Mouse (Mus musculus): ENCODE measurements around the gene Hibadh. TPM values are rescaled to one million over a fixed set of nuclear protein-coding genes. Genes with fewer than 3 reads are reported as not detected.
"Not testable (repeated sequence)": the region's sequence is repeated elsewhere in the genome, so short reads cannot be mapped to it uniquely, and the experiment has no call there.

Gene Hibadh
- polyA plus RNA-seq (2015; fragmentation: Nextera tagmentation; extraction: Ambion mirVana), result 148 and 161 TPM in 2 replicates

GRCm38 (mm10) chr6:52640224-52640712 lies at the start of gene Hibadh:
Gene Hibadh (minus strand): TSS chr6:52640389.
- H3K27me3 ChIP-seq, result no peaks in the 10 kb centered on the region
- H3K27ac ChIP-seq, result peak within 1 kb of the TSS; percentile 86
- peak within 1 kb of the TSS; percentile 81 for H3K4me2 ChIP-seq
- H3K9me3 ChIP-seq (replicated peaks), result no peaks in the 10 kb centered on the region
- WGBS, result under 1% methylated on average over 34 of the region's 34 CpGs
- H3K4me1 ChIP-seq (replicated peaks), result peaks cover 9% of the 10 kb centered on the region; the same call in 1 of the 2 replicates
- peak; percentile 100 for ATAC-seq (replicated peaks; ENCODE audit: insufficient number of reproducible peaks, insufficient read depth, low FRiP score, low read depth)
- peak within 1 kb of the TSS; percentile 89 for H3K4me3 ChIP-seq
- H3K9ac ChIP-seq, result peak within 1 kb of the TSS; percentile 84
- no peaks in the 10 kb centered on the region for H3K36me3 ChIP-seq

GRCm38 (mm10) chr6:52686901-52687500 lies 46.8 kb upstream of the Hibadh start:
- no peak overlapping the region for H3K4me3 ChIP-seq
- H3K36me3 ChIP-seq, result no peaks in the 10 kb centered on the region
- no peaks in the 10 kb centered on the region for H3K9me3 ChIP-seq (replicated peaks)
- WGBS, result 84% methylated on average over 5 of the region's 5 CpGs
- H3K4me2 ChIP-seq, result no peak overlapping the region
- H3K27me3 ChIP-seq, result no peaks in the 10 kb centered on the region
- H3K9ac ChIP-seq, result no peak overlapping the region
- H3K27ac ChIP-seq, result no peak overlapping the region
- H3K4me1 ChIP-seq (replicated peaks), result no peaks in the 10 kb centered on the region
- no peak for ATAC-seq (replicated peaks; ENCODE audit: insufficient number of reproducible peaks, insufficient read depth, low FRiP score, low read depth)

GRCm38 (mm10) chr6:52682607-52683006 lies 42.4 kb upstream of the Hibadh start:
- WGBS, result 82% methylated on average over 3 of the region's 3 CpGs
- Histone ChIP-seq H3K4me3 (no peak overlapping the region), H3K27ac (no peak overlapping the region), H3K27me3 (no peaks in the 10 kb centered on the region), H3K9ac (no peak overlapping the region), H3K9me3 (replicated peaks) (no peaks in the 10 kb centered on the region), H3K36me3 (no peaks in the 10 kb centered on the region), H3K4me1 (replicated peaks) (no peaks in the 10 kb centered on the region), H3K4me2 (no peak overlapping the region)
- no peak for ATAC-seq (replicated peaks; ENCODE audit: insufficient number of reproducible peaks, insufficient read depth, low FRiP score, low read depth)

- no peak overlapping the region for H3K9ac ChIP-seq
- 71% methylated on average over 6 of the region's 6 CpGs for WGBS
These were observed 41.8 kb upstream of the Hibadh start for GRCm38 (mm10) chr6:52681847-52682485.

GRCm38 (mm10) chr6:52680458-52681032 lies 40.4 kb upstream of the Hibadh start:
- WGBS, result 51% methylated on average over 8 of the region's 8 CpGs
- no peak overlapping the region for H3K9ac ChIP-seq

More at GRCm38 (mm10) chr6:52681847-52682485, 41.8 kb upstream of the Hibadh start:
- no peaks in the 10 kb centered on the region for H3K27me3 ChIP-seq
- H3K36me3 ChIP-seq, result no peaks in the 10 kb centered on the region
- H3K27ac ChIP-seq, result no peak overlapping the region
- H3K4me1 ChIP-seq (replicated peaks), result no peaks in the 10 kb centered on the region
- ATAC-seq (replicated peaks; ENCODE audit: insufficient number of reproducible peaks, insufficient read depth, low FRiP score, low read depth), result no peak
- no peak overlapping the region for H3K4me2 ChIP-seq
- H3K9me3 ChIP-seq (replicated peaks), result no peaks in the 10 kb centered on the region
- no peak overlapping the region for H3K4me3 ChIP-seq

GRCm38 (mm10) chr6:52679565-52679964 lies 39.4 kb upstream of the Hibadh start:
- no peak overlapping the region for H3K27ac ChIP-seq
- H3K9ac ChIP-seq, result no peak overlapping the region
- H3K4me2 ChIP-seq, result no peak overlapping the region
- no peaks in the 10 kb centered on the region for H3K4me1 ChIP-seq (replicated peaks)
- no peaks in the 10 kb centered on the region for H3K9me3 ChIP-seq (replicated peaks)
- no peaks in the 10 kb centered on the region for H3K36me3 ChIP-seq
- no peak for ATAC-seq (replicated peaks; ENCODE audit: insufficient number of reproducible peaks, insufficient read depth, low FRiP score, low read depth)
- no peak overlapping the region for H3K4me3 ChIP-seq
- no peaks in the 10 kb centered on the region for H3K27me3 ChIP-seq
- WGBS, result 75% methylated on average over 9 of the region's 9 CpGs

More at GRCm38 (mm10) chr6:52680458-52681032, 40.4 kb upstream of the Hibadh start:
- H3K4me3 ChIP-seq, result no peak overlapping the region
- no peak overlapping the region for H3K27ac ChIP-seq
- H3K36me3 ChIP-seq, result no peaks in the 10 kb centered on the region
- no peaks in the 10 kb centered on the region for H3K4me1 ChIP-seq (replicated peaks)
- H3K27me3 ChIP-seq, result no peaks in the 10 kb centered on the region
- ATAC-seq (replicated peaks; ENCODE audit: insufficient number of reproducible peaks, insufficient read depth, low FRiP score, low read depth), result no peak
- H3K4me2 ChIP-seq, result no peak overlapping the region
- no peaks in the 10 kb centered on the region for H3K9me3 ChIP-seq (replicated peaks)

GRCm38 (mm10) chr6:52677534-52677933 lies 37.3 kb upstream of the Hibadh start:
- not testable (repeated sequence) for H3K4me1 ChIP-seq (replicated peaks); H3K4me3 ChIP-seq; H3K9ac ChIP-seq; ATAC-seq (replicated peaks; ENCODE audit: insufficient number of reproducible peaks, insufficient read depth, low FRiP score, low read depth); H3K27me3 ChIP-seq; H3K27ac ChIP-seq; H3K9me3 ChIP-seq (replicated peaks); H3K4me2 ChIP-seq; H3K36me3 ChIP-seq
- WGBS, result 68% methylated on average over 4 of the region's 4 CpGs

- 66% methylated on average over 4 of the region's 4 CpGs for WGBS
- no peak overlapping the region for H3K9ac ChIP-seq
- no peaks in the 10 kb centered on the region for H3K9me3 ChIP-seq (replicated peaks)
- 0 out of 2 replicates have a peak overlapping the region, but pooled peaks have one; percentile 6 for H3K27ac ChIP-seq
- no peaks in the 10 kb centered on the region for H3K4me1 ChIP-seq (replicated peaks)
- no peak overlapping the region for H3K4me2 ChIP-seq
- no peak overlapping the region for H3K4me3 ChIP-seq
- H3K36me3 ChIP-seq, result no peaks in the 10 kb centered on the region
- no peaks in the 10 kb centered on the region for H3K27me3 ChIP-seq
- no peak for ATAC-seq (replicated peaks; ENCODE audit: insufficient number of reproducible peaks, insufficient read depth, low FRiP score, low read depth)
These were observed 35.2 kb upstream of the Hibadh start for GRCm38 (mm10) chr6:52675222-52675921.

- H3K27me3 ChIP-seq, result no peaks in the 10 kb centered on the region
- no peaks in the 10 kb centered on the region for H3K36me3 ChIP-seq
- 63% methylated on average over 12 of the region's 12 CpGs for WGBS
- no peaks in the 10 kb centered on the region for H3K4me1 ChIP-seq (replicated peaks)
- H3K9me3 ChIP-seq (replicated peaks), result no peaks in the 10 kb centered on the region
- no peak overlapping the region for H3K4me2 ChIP-seq
- H3K27ac ChIP-seq, result no peak overlapping the region
- ATAC-seq (replicated peaks; ENCODE audit: insufficient number of reproducible peaks, insufficient read depth, low FRiP score, low read depth), result no peak
- no peak overlapping the region for H3K4me3 ChIP-seq
- no peak overlapping the region for H3K9ac ChIP-seq
These were observed 34.4 kb upstream of the Hibadh start for GRCm38 (mm10) chr6:52674541-52674940.

GRCm38 (mm10) chr6:52673706-52674105 lies 33.5 kb upstream of the Hibadh start:
- no peaks in the 10 kb centered on the region for H3K4me1 ChIP-seq (replicated peaks)
- no peaks in the 10 kb centered on the region for H3K9me3 ChIP-seq (replicated peaks)
- no peak overlapping the region for H3K4me2 ChIP-seq
- H3K9ac ChIP-seq, result no peak overlapping the region
- 77% methylated on average over 7 of the region's 7 CpGs for WGBS
- ATAC-seq (replicated peaks; ENCODE audit: insufficient number of reproducible peaks, insufficient read depth, low FRiP score, low read depth), result no peak
- no peaks in the 10 kb centered on the region for H3K36me3 ChIP-seq
- H3K27me3 ChIP-seq, result no peaks in the 10 kb centered on the region
- H3K27ac ChIP-seq, result no peak overlapping the region
- no peak overlapping the region for H3K4me3 ChIP-seq

GRCm38 (mm10) chr6:52672539-52672938 lies 32.4 kb upstream of the Hibadh start:
- ATAC-seq (replicated peaks; ENCODE audit: insufficient number of reproducible peaks, insufficient read depth, low FRiP score, low read depth), result no peak
- Histone ChIP-seq H3K27ac (no peak overlapping the region), H3K4me1 (replicated peaks) (no peaks in the 10 kb centered on the region), H3K36me3 (no peaks in the 10 kb centered on the region), H3K27me3 (no peaks in the 10 kb centered on the region), H3K4me2 (no peak overlapping the region), H3K9ac (no peak overlapping the region), H3K4me3 (no peak overlapping the region), H3K9me3 (replicated peaks) (no peaks in the 10 kb centered on the region)
- WGBS, result 62% methylated on average over 2 of the region's 2 CpGs
